Mouse (Mus musculus) bone marrow macrophage, adult 2 months (primary cell): ENCODE data around the gene Evi5.

ENCODE experiments used
- CTCF ChIP-seq: IDR thresholded peaks from 2 replicates; pipeline ENCODE4 v1.5.1; 2012; ENCODE audit warnings: low read depth, mild to moderate bottlenecking, low read length, moderate library complexity
- POLR2A ChIP-seq: IDR thresholded peaks from 2 replicates; pipeline ENCODE4 v1.6.1; 2012; ENCODE audit warnings: mild to moderate bottlenecking, low read depth, low read length, borderline replicate concordance

- no peak for TF ChIP-seq CTCF
- no peak for TF ChIP-seq POLR2A
Observed at GRCm38 (mm10) chr5:107798290-107798689, 76.6 kb downstream of the Evi5 start.
